Comparison of ENCODE assay signal across 14 mouse cellular contexts in genomic region chr16:13080161-13080560, GRCm38 (mm10). TPM values are rescaled to one million over a fixed set of nuclear protein-coding genes. Genes with fewer than 3 reads are reported as not detected.
DNase-seq lines count a peak whose midpoint lies in the region; ATAC-seq and TF ChIP-seq lines count a peak whose summit lies in the region.
"Had no signal": no experiment of that assay in that cellular context is flagged by ENCODE, and none has a peak within 500 bp of the region (broad histone marks: within the 10 kb centered on the region; RNA-seq: fewer than 3 reads in every experiment).

No protein-coding gene starts in this region.

- peak; percentile 39 for TF ChIP-seq RAD21 in MEL (IDR thresholded peaks at IDR 0.05; ENCODE audit: low read depth, low read length)

- 66% methylated on average over 6 of the region's 6 CpGs for WGBS in liver, postnatal 0 days (ENCODE audit: insufficient replicate concordance)
- WGBS in liver, embryonic 12.5 days (ENCODE audit: insufficient replicate concordance) = 64% methylated on average over 6 of the region's 6 CpGs

- H3K27ac ChIP-seq in liver, postnatal 0 days (ENCODE audit: low read depth) = no peak overlapping the region
- H3K27ac ChIP-seq in liver, embryonic 12.5 days = no peak overlapping the region
- H3K27ac ChIP-seq in MEL (ENCODE audit: control insufficient read depth, low read depth, low read length) = no peak overlapping the region
- H3K27ac ChIP-seq: forebrain, embryonic 10.5 days; limb, embryonic 15.5 days had no signal

- H3K4me2 ChIP-seq in liver, postnatal 0 days (ENCODE audit: low read depth, low read length) = no peak overlapping the region
- H3K4me2 ChIP-seq in liver, embryonic 12.5 days = no peak overlapping the region
- H3K4me2 ChIP-seq: limb, embryonic 15.5 days had no signal

- H3K27me3 ChIP-seq in liver, postnatal 0 days (ENCODE audit: insufficient read depth, low read length) = no peaks in the 10 kb centered on the region
- no peaks in the 10 kb centered on the region for H3K27me3 ChIP-seq in liver, embryonic 12.5 days (replicated peaks)
- no peaks in the 10 kb centered on the region; a peak in 1 of 4 replicates for H3K27me3 ChIP-seq in MEL (ENCODE audit: control insufficient read depth in 1 of 2, insufficient read depth in 2 of 2, low read length in 2 of 2)
- H3K27me3 ChIP-seq: limb, embryonic 15.5 days had no signal

- ATAC-seq in liver, postnatal 0 days = no peak
- no peak for ATAC-seq in liver, embryonic 12.5 days

- 0 out of 2 replicates have a peak, but pooled peaks have one; percentile 6 for TF ChIP-seq CTCF in liver, postnatal 0 days (IDR thresholded peaks at IDR 0.05; ENCODE audit: low read depth)
- peak in 1 of 3 experiments; percentile 34; a peak in 2 of 6 replicates for TF ChIP-seq CTCF in MEL (IDR thresholded peaks at IDR 0.05 in 2 of 3, conservative IDR thresholded peaks at IDR 0.05 in 1 of 3; ENCODE audit: control insufficient read depth in 1 of 3, insufficient read depth in 1 of 3, low read depth in 2 of 3, low read length in 3 of 3, poor library complexity in 1 of 3, severe bottlenecking in 1 of 3)

- no peaks in the 10 kb centered on the region for H3K36me3 ChIP-seq in liver, postnatal 0 days (replicated peaks; ENCODE audit: insufficient read depth, low read length)
- no peaks in the 10 kb centered on the region for H3K36me3 ChIP-seq in liver, embryonic 12.5 days
- H3K36me3 ChIP-seq in MEL (ENCODE audit: control insufficient read depth in 1 of 2, insufficient read depth in 2 of 2, low read length in 2 of 2) = no peaks in the 10 kb centered on the region
- H3K36me3 ChIP-seq: forebrain, embryonic 10.5 days; limb, embryonic 15.5 days had no signal

- no peak for TF ChIP-seq EP300 in liver, postnatal 0 days (IDR thresholded peaks at IDR 0.05; ENCODE audit: low read depth)
- TF ChIP-seq EP300 in MEL (IDR thresholded peaks at IDR 0.05; ENCODE audit: low read depth in 1 of 2, low read length in 2 of 2) = no peak

- no peaks in the 10 kb centered on the region for H3K79me2 ChIP-seq in MEL (ENCODE audit: control insufficient read depth, insufficient read depth, low read length, poor library complexity)

- no peak overlapping the region for H3K4me3 ChIP-seq in liver, postnatal 0 days (ENCODE audit: low read depth, low read length)
- no peak overlapping the region for H3K4me3 ChIP-seq in liver, embryonic 12.5 days
- no peak overlapping the region for H3K4me3 ChIP-seq in MEL (ENCODE audit: control insufficient read depth in 1 of 2, insufficient read depth in 1 of 2, low read depth in 2 of 2, low read length in 2 of 2)
- H3K4me3 ChIP-seq: forebrain, embryonic 10.5 days; limb, embryonic 15.5 days had no signal

- DNase-seq in embryo, embryonic 10.5 days (ENCODE audit: low spot score) = peak; percentile 7
- no peak for DNase-seq in embryo, embryonic 9.5 days (ENCODE audit: extremely low spot score)
- no peak for DNase-seq in liver, postnatal 0 days
- DNase-seq in MEL (ENCODE audit: low read depth, low spot score) = peak; percentile 28
- DNase-seq in induced T-regulatory cell, adult 2 months (ENCODE audit: low read depth) = peak; percentile 12
- DNase-seq in thymus, postnatal 14 days = no peak
- DNase-seq in layer of hippocampus, postnatal 36 days = no peak
- DNase-seq: adrenal gland, postnatal 36 days; cerebellum, adult 11-12 months; heart, postnatal 14 days; lung, postnatal 10 days had no signal

- no peaks in the 10 kb centered on the region for H3K9me3 ChIP-seq in liver, postnatal 0 days (ENCODE audit: low read length)
- no peaks in the 10 kb centered on the region for H3K9me3 ChIP-seq in liver, embryonic 12.5 days (replicated peaks)
- no peaks in the 10 kb centered on the region for H3K9me3 ChIP-seq in MEL (replicated peaks; ENCODE audit: insufficient read depth, low read length)
- H3K9me3 ChIP-seq: forebrain, embryonic 10.5 days; limb, embryonic 15.5 days had no signal

- TF ChIP-seq POLR2A in MEL (IDR thresholded peaks at IDR 0.05; ENCODE audit: control insufficient read depth in 1 of 2, insufficient read depth in 1 of 2, low read depth in 1 of 2, low read length in 2 of 2, poor library complexity in 1 of 2) = no peak

- H3K4me1 ChIP-seq in liver, postnatal 0 days (ENCODE audit: insufficient read depth) = no peaks in the 10 kb centered on the region
- no peaks in the 10 kb centered on the region for H3K4me1 ChIP-seq in liver, embryonic 12.5 days
- no peaks in the 10 kb centered on the region for H3K4me1 ChIP-seq in MEL (ENCODE audit: control insufficient read depth in 1 of 2, insufficient read depth in 2 of 2, low read length in 2 of 2)
- H3K4me1 ChIP-seq: forebrain, embryonic 10.5 days; limb, embryonic 15.5 days had no signal

- H3K9ac ChIP-seq in liver, postnatal 0 days (replicated peaks) = no peak overlapping the region
- H3K9ac ChIP-seq in liver, embryonic 12.5 days = no peak overlapping the region
- H3K9ac ChIP-seq in MEL (ENCODE audit: control insufficient read depth, low read depth, low read length, poor library complexity, severe bottlenecking) = no peak overlapping the region
- H3K9ac ChIP-seq: limb, embryonic 15.5 days had no signal

TF ChIP-seq in MEL, 35 proteins besides CTCF, POLR2A, EP300 and RAD21:
- TF ChIP-seq USF1 (IDR thresholded peaks at IDR 0.05; ENCODE audit: low read depth, low read length) (no peak), MEF2A (IDR thresholded peaks at IDR 0.05; ENCODE audit: extremely low read depth, insufficient replicate concordance, low read depth, low read length, poor library complexity, severe bottlenecking) (no peak), SMC3 (IDR thresholded peaks at IDR 0.05; ENCODE audit: low read depth, low read length) (peak; percentile 36), ZNF384 (IDR thresholded peaks at IDR 0.05; ENCODE audit: low read depth, low read length) (peak; percentile 78)

RNA-seq across cellular contexts. Expression of gene Ercc4, which starts 29.3 kb away (rescaled TPM):
- polyA plus RNA-seq in liver, postnatal 0 days (2015; fragmentation: Nextera tagmentation; extraction: Ambion mirVana) = 2.6 and 3.2 TPM in 2 replicates
- 7.9 and 8.2 TPM in 2 replicates for polyA plus RNA-seq in liver, embryonic 12.5 days (2016; fragmentation: Nextera tagmentation; extraction: Ambion mirVana)
- total RNA-seq in MEL (2012; rRNA removed) = 9.9 and 10.6 TPM in 2 replicates
- 10 to 100 TPM in 1 of 2 experiments, not detected in 1; 15.5 TPM for polyA plus RNA-seq in MEL (2012; ENCODE audit: insufficient read depth in 1 of 2, insufficient read length in 2 of 2, low read depth in 1 of 2, low replicate concordance in 2 of 2, missing spikeins in 1 of 2)
- 10 to 100 TPM; 24.7 to 27.0 TPM for total RNA-seq in layer of hippocampus, postnatal 36 days (2021)

Comparison
In these comparisons a context has a peak if more than half of its experiments do, and no peak if none do; other contexts are left out.
1. DNase-seq: peak in embryo, embryonic 10.5 days (single experiment), MEL (single experiment) and induced T-regulatory cell, adult 2 months (single experiment); none in embryo, embryonic 9.5 days (single experiment), liver, postnatal 0 days (single experiment), thymus, postnatal 14 days (single experiment) and layer of hippocampus, postnatal 36 days (0 of 2).